In the genomic region with DNA sequence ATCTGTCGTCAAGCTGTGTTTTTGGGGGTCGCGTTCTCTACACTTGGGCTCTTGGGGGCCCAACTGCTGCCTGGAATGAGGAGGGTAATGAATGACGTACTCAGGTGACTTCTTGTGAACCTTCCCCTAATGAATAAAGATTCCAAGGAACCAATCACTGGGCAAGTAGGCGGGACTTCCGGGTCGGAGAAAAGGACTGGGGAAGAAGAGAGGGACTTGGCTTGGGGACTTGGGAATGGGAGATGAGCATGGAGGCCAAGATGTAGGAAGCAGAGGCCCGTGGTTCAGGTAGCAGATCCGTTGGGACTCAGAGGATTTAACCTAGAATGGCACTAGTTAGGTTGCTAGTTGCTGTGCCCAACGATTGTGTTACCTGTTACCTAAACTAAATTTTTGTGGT, we compare ENCODE assay signal across 13 mouse cellular contexts. TPM values are rescaled to one million over a fixed set of nuclear protein-coding genes. Genes with fewer than 3 reads are reported as not detected.
DNase-seq lines count a peak whose midpoint lies in the region; ATAC-seq lines count a peak whose summit lies in the region.
"Had no signal": no experiment of that assay in that cellular context is flagged by ENCODE, and none has a peak within 500 bp of the region (broad histone marks: within the 10 kb centered on the region; RNA-seq: fewer than 3 reads in every experiment).

No protein-coding gene starts in this region.

- no peak overlapping the region for H3K9ac ChIP-seq in forebrain, embryonic 12.5 days
- H3K9ac ChIP-seq in forebrain, embryonic 11.5 days (ENCODE audit: low read length) = no peak overlapping the region
- no peak overlapping the region for H3K9ac ChIP-seq in hindbrain, embryonic 13.5 days
- H3K9ac ChIP-seq in hindbrain, embryonic 14.5 days = no peak overlapping the region
- no peak overlapping the region for H3K9ac ChIP-seq in embryonic facial prominence, embryonic 13.5 days
- no peak overlapping the region for H3K9ac ChIP-seq in midbrain, embryonic 16.5 days (ENCODE audit: low read depth, low read length)
- H3K9ac ChIP-seq: embryonic facial prominence, embryonic 12.5 days; limb, embryonic 15.5 days had no signal

- no peaks in the 10 kb centered on the region for H3K36me3 ChIP-seq in forebrain, embryonic 12.5 days (replicated peaks)
- H3K36me3 ChIP-seq in forebrain, embryonic 11.5 days (ENCODE audit: control insufficient read depth, insufficient read depth, low read length) = no peaks in the 10 kb centered on the region
- H3K36me3 ChIP-seq in hindbrain, embryonic 13.5 days = no peaks in the 10 kb centered on the region
- no peaks in the 10 kb centered on the region for H3K36me3 ChIP-seq in hindbrain, embryonic 14.5 days (replicated peaks; ENCODE audit: control insufficient read depth, insufficient read depth)
- H3K36me3 ChIP-seq in embryonic facial prominence, embryonic 13.5 days = no peaks in the 10 kb centered on the region
- no peaks in the 10 kb centered on the region for H3K36me3 ChIP-seq in midbrain, embryonic 16.5 days (ENCODE audit: control insufficient read depth, insufficient read depth, low read length)
- H3K36me3 ChIP-seq: embryonic facial prominence, embryonic 12.5 days; limb, embryonic 15.5 days had no signal

- no peak for ATAC-seq in forebrain, embryonic 12.5 days (ENCODE audit: low FRiP score)
- no peak for ATAC-seq in forebrain, embryonic 11.5 days (replicated peaks; ENCODE audit: low FRiP score)
- no peak for ATAC-seq in hindbrain, embryonic 13.5 days (ENCODE audit: low FRiP score)
- ATAC-seq in hindbrain, embryonic 14.5 days (ENCODE audit: low FRiP score) = no peak
- ATAC-seq in embryonic facial prominence, embryonic 13.5 days (ENCODE audit: insufficient number of reproducible peaks, insufficient read depth, low FRiP score, low TSS enrichment, low read depth) = no peak
- ATAC-seq in midbrain, embryonic 16.5 days = no peak

- H3K27me3 ChIP-seq in forebrain, embryonic 12.5 days = no peaks in the 10 kb centered on the region
- H3K27me3 ChIP-seq in forebrain, embryonic 11.5 days (ENCODE audit: control insufficient read depth, insufficient read depth, low read length) = no peaks in the 10 kb centered on the region
- no peaks in the 10 kb centered on the region; the same call in 1 of the 2 replicates for H3K27me3 ChIP-seq in hindbrain, embryonic 13.5 days
- H3K27me3 ChIP-seq in hindbrain, embryonic 14.5 days (ENCODE audit: control insufficient read depth, insufficient read depth, low read length) = no peaks in the 10 kb centered on the region
- H3K27me3 ChIP-seq in embryonic facial prominence, embryonic 13.5 days = no peaks in the 10 kb centered on the region
- no peaks in the 10 kb centered on the region for H3K27me3 ChIP-seq in midbrain, embryonic 16.5 days (ENCODE audit: control insufficient read depth, insufficient read depth, low read depth, low read length)
- H3K27me3 ChIP-seq: embryonic facial prominence, embryonic 12.5 days; limb, embryonic 15.5 days had no signal

- 46% methylated on average over 10 of the region's 10 CpGs for WGBS in forebrain, embryonic 12.5 days
- WGBS in forebrain, embryonic 11.5 days = 50% methylated on average over 10 of the region's 10 CpGs
- 52% methylated on average over 10 of the region's 10 CpGs for WGBS in hindbrain, embryonic 13.5 days
- WGBS in hindbrain, embryonic 14.5 days = 52% methylated on average over 10 of the region's 10 CpGs
- WGBS in embryonic facial prominence, embryonic 13.5 days = 44% methylated on average over 10 of the region's 10 CpGs
- WGBS in midbrain, embryonic 16.5 days = 46% methylated on average over 10 of the region's 10 CpGs

- no peaks in the 10 kb centered on the region for H3K9me3 ChIP-seq in forebrain, embryonic 12.5 days
- H3K9me3 ChIP-seq in forebrain, embryonic 11.5 days (ENCODE audit: control insufficient read depth, low read length) = no peaks in the 10 kb centered on the region
- no peaks in the 10 kb centered on the region for H3K9me3 ChIP-seq in hindbrain, embryonic 13.5 days
- no peaks in the 10 kb centered on the region for H3K9me3 ChIP-seq in hindbrain, embryonic 14.5 days (ENCODE audit: control insufficient read depth, low read length)
- no peaks in the 10 kb centered on the region for H3K9me3 ChIP-seq in embryonic facial prominence, embryonic 13.5 days
- H3K9me3 ChIP-seq in midbrain, embryonic 16.5 days (replicated peaks; ENCODE audit: control insufficient read depth, low read length, poor library complexity, severe bottlenecking) = no peaks in the 10 kb centered on the region
- H3K9me3 ChIP-seq: embryonic facial prominence, embryonic 12.5 days; limb, embryonic 15.5 days had no signal

- no peaks in the 10 kb centered on the region for H3K4me1 ChIP-seq in forebrain, embryonic 12.5 days
- H3K4me1 ChIP-seq in forebrain, embryonic 11.5 days (replicated peaks; ENCODE audit: control insufficient read depth, insufficient read depth, low read length) = no peaks in the 10 kb centered on the region
- peaks cover 5% of the 10 kb centered on the region; the same call in 1 of the 2 replicates for H3K4me1 ChIP-seq in hindbrain, embryonic 13.5 days (replicated peaks)
- H3K4me1 ChIP-seq in hindbrain, embryonic 14.5 days (replicated peaks; ENCODE audit: control insufficient read depth, insufficient read depth, low read length) = no peaks in the 10 kb centered on the region
- peaks cover 6% of the 10 kb centered on the region; the same call in 1 of the 2 replicates for H3K4me1 ChIP-seq in embryonic facial prominence, embryonic 13.5 days
- peaks cover 4% of the 10 kb centered on the region; the same call in 1 of the 2 replicates for H3K4me1 ChIP-seq in midbrain, embryonic 16.5 days (ENCODE audit: control insufficient read depth, insufficient read depth, low read length)
- H3K4me1 ChIP-seq: embryonic facial prominence, embryonic 12.5 days had no signal

- no peak for DNase-seq in forebrain, embryonic 11.5 days (ENCODE audit: low spot score)
- DNase-seq in hindbrain, embryonic 14.5 days (ENCODE audit: low spot score) = no peak
- no peak for DNase-seq in adrenal gland, postnatal 25 days
- no peak for DNase-seq in thymus, postnatal 36 days
- DNase-seq: cerebellum, postnatal 14 days; kidney, adult 9 months; lung, adult 2 months had no signal

- H3K4me3 ChIP-seq in forebrain, embryonic 12.5 days (replicated peaks) = no peak overlapping the region
- no peak overlapping the region for H3K4me3 ChIP-seq in forebrain, embryonic 11.5 days (ENCODE audit: low read depth, low read length)
- H3K4me3 ChIP-seq in hindbrain, embryonic 13.5 days = no peak overlapping the region
- no peak overlapping the region for H3K4me3 ChIP-seq in hindbrain, embryonic 14.5 days (replicated peaks; ENCODE audit: low read length)
- 0 out of 2 replicates have a peak overlapping the region, but pooled peaks have one; percentile 13 for H3K4me3 ChIP-seq in embryonic facial prominence, embryonic 13.5 days
- no peak overlapping the region for H3K4me3 ChIP-seq in midbrain, embryonic 16.5 days (ENCODE audit: low read depth, low read length)
- H3K4me3 ChIP-seq: embryonic facial prominence, embryonic 12.5 days; limb, embryonic 15.5 days had no signal

- H3K4me2 ChIP-seq in forebrain, embryonic 12.5 days = peak overlapping the region; percentile 18
- H3K4me2 ChIP-seq in forebrain, embryonic 11.5 days (ENCODE audit: low read depth, low read length, severe bottlenecking) = no peak overlapping the region
- peak overlapping the region; percentile 23; the same call in 1 of the 2 replicates for H3K4me2 ChIP-seq in hindbrain, embryonic 13.5 days
- no peak overlapping the region for H3K4me2 ChIP-seq in hindbrain, embryonic 14.5 days (replicated peaks)
- H3K4me2 ChIP-seq in embryonic facial prominence, embryonic 13.5 days = peak overlapping the region; percentile 26
- H3K4me2 ChIP-seq in midbrain, embryonic 16.5 days (ENCODE audit: low read length) = peak overlapping the region; percentile 10
- H3K4me2 ChIP-seq: embryonic facial prominence, embryonic 12.5 days; limb, embryonic 15.5 days had no signal

- H3K27ac ChIP-seq in forebrain, embryonic 12.5 days = no peak overlapping the region
- H3K27ac ChIP-seq in forebrain, embryonic 11.5 days (ENCODE audit: low read depth, low read length) = no peak overlapping the region
- H3K27ac ChIP-seq in hindbrain, embryonic 13.5 days = no peak overlapping the region
- H3K27ac ChIP-seq in hindbrain, embryonic 14.5 days = no peak overlapping the region
- no peak overlapping the region for H3K27ac ChIP-seq in embryonic facial prominence, embryonic 13.5 days
- no peak overlapping the region for H3K27ac ChIP-seq in midbrain, embryonic 16.5 days (ENCODE audit: low read length)
- H3K27ac ChIP-seq: embryonic facial prominence, embryonic 12.5 days; limb, embryonic 15.5 days had no signal

RNA-seq across cellular contexts. Expression of gene Fcgr3, which starts 15.5 kb away (rescaled TPM):
- polyA plus RNA-seq in forebrain, embryonic 12.5 days (2016; fragmentation: Nextera tagmentation; extraction: Ambion mirVana) = 4.8 and 4.9 TPM in 2 replicates
- polyA plus RNA-seq in forebrain, embryonic 11.5 days (2014; fragmentation: Nextera tagmentation; extraction: Ambion mirVana) = 4.3 TPM in 2 replicates
- polyA plus RNA-seq in hindbrain, embryonic 13.5 days (2015; fragmentation: Nextera tagmentation; extraction: Ambion mirVana) = 8.1 and 10.0 TPM in 2 replicates
- polyA plus RNA-seq in hindbrain, embryonic 14.5 days (2014; fragmentation: Nextera tagmentation; extraction: Ambion mirVana) = 9.6 and 11.6 TPM in 2 replicates
- 9.4 and 10.1 TPM in 2 replicates for polyA plus RNA-seq in embryonic facial prominence, embryonic 13.5 days (2015; fragmentation: Nextera tagmentation; extraction: Ambion mirVana)
- 6.8 and 9.0 TPM in 2 replicates for polyA plus RNA-seq in midbrain, embryonic 16.5 days (2015; fragmentation: Nextera tagmentation; extraction: Ambion mirVana)
- total RNA-seq in adrenal gland, postnatal 25 days (2021) = 5.5 and 7.4 TPM in 2 replicates

RNA-seq across cellular contexts. Expression of gene Fcgr4, which starts 30.5 kb away (rescaled TPM):
- polyA plus RNA-seq in forebrain, embryonic 12.5 days (2016; fragmentation: Nextera tagmentation; extraction: Ambion mirVana) = 0.26 and 0.31 TPM in 2 replicates
- 0.21 and 0.35 TPM in 2 replicates for polyA plus RNA-seq in forebrain, embryonic 11.5 days (2014; fragmentation: Nextera tagmentation; extraction: Ambion mirVana)
- polyA plus RNA-seq in hindbrain, embryonic 13.5 days (2015; fragmentation: Nextera tagmentation; extraction: Ambion mirVana) = 0.31 TPM in 2 replicates
- polyA plus RNA-seq in hindbrain, embryonic 14.5 days (2014; fragmentation: Nextera tagmentation; extraction: Ambion mirVana) = 0.33 and 0.56 TPM in 2 replicates
- 0.41 and 0.55 TPM in 2 replicates for polyA plus RNA-seq in embryonic facial prominence, embryonic 13.5 days (2015; fragmentation: Nextera tagmentation; extraction: Ambion mirVana)
- 0.14 and 0.16 TPM in 2 replicates for polyA plus RNA-seq in midbrain, embryonic 16.5 days (2015; fragmentation: Nextera tagmentation; extraction: Ambion mirVana)
- 0.76 and 1.6 TPM in 2 replicates for total RNA-seq in adrenal gland, postnatal 25 days (2021)

Comparison
In these comparisons a context has a peak if more than half of its experiments do, and no peak if none do; other contexts are left out.
1. H3K4me2 ChIP-seq: peak in forebrain, embryonic 12.5 days (single experiment), hindbrain, embryonic 13.5 days (single experiment), embryonic facial prominence, embryonic 13.5 days (single experiment) and midbrain, embryonic 16.5 days (single experiment); none in forebrain, embryonic 11.5 days (single experiment) and hindbrain, embryonic 14.5 days (single experiment).